In genomic region chr10:78143727-78144505, GRCm38 (mm10) we compare ENCODE assay signal across 11 mouse cellular contexts. TPM values are rescaled to one million over a fixed set of nuclear protein-coding genes. Genes with fewer than 3 reads are reported as not detected.
DNase-seq lines count a peak whose midpoint lies in the region; ATAC-seq and TF ChIP-seq lines count a peak whose summit lies in the region.
"Had no signal": no experiment of that assay in that cellular context is flagged by ENCODE, and none has a peak within 500 bp of the region (broad histone marks: within the 10 kb centered on the region; RNA-seq: fewer than 3 reads in every experiment).

No protein-coding gene starts in this region.

- TF ChIP-seq POLR2A in heart, adult 2 months (IDR thresholded peaks at IDR 0.05; ENCODE audit: insufficient read depth, low read depth, low read length): no peak

- intact Hi-C loops in heart, adult 2 months (cut with DNase I): no loop called here
- intact Hi-C loops in left cerebral cortex, postnatal 14 days (cut with DNase I): no loop called here
- intact Hi-C loops in left cerebral cortex, postnatal 10 days (cut with DNase I): no loop called here

- TF ChIP-seq CTCF in heart, adult 2 months (IDR thresholded peaks at IDR 0.05): no peak

- WGBS in heart, adult 2 months: 33% methylated on average over 8 of the region's 8 CpGs
- WGBS in heart, embryonic 10.5 days: 39% methylated on average over 8 of the region's 8 CpGs
- WGBS in midbrain, embryonic 11.5 days: 63% methylated on average over 8 of the region's 8 CpGs

- H3K9ac ChIP-seq in heart, adult 2 months (ENCODE audit: low read depth, low read length): no peak overlapping the region
- H3K9ac ChIP-seq in midbrain, embryonic 11.5 days (ENCODE audit: low read length): no peak overlapping the region

- ATAC-seq in megakaryocyte progenitor cell, adult 5-6 weeks (replicated peaks; ENCODE audit: poor library complexity): peak; percentile 18; the same call in 1 of the 2 replicates
- ATAC-seq in inflammation-experienced regulatory T-cells, adult 6 months: no peak
- ATAC-seq in midbrain, embryonic 11.5 days (ENCODE audit: low FRiP score): no peak

- H3K36me3 ChIP-seq in heart, adult 2 months (ENCODE audit: control insufficient read depth, insufficient read depth, low read length): no peaks in the 10 kb centered on the region
- no peaks in the 10 kb centered on the region for H3K36me3 ChIP-seq in heart, embryonic 10.5 days
- no peaks in the 10 kb centered on the region for H3K36me3 ChIP-seq in midbrain, embryonic 11.5 days (ENCODE audit: control insufficient read depth, insufficient read depth, low read length)
- H3K36me3 ChIP-seq: hindbrain, embryonic 10.5 days had no signal

- DNase-seq in heart, adult 2 months: no peak
- no peak for DNase-seq in heart, embryonic 10.5 days (ENCODE audit: low spot score)
- DNase-seq in left cerebral cortex, postnatal 14 days (ENCODE audit: low spot score in 2 of 2): peak; percentile 62 to 78
- DNase-seq in left cerebral cortex, postnatal 10 days (ENCODE audit: extremely low spot score in 1 of 2, low spot score in 2 of 2): no peak
- DNase-seq in midbrain, embryonic 11.5 days (ENCODE audit: low spot score, missing footprints): no peak
- DNase-seq: cerebellum, adult 11 months; thymus, postnatal 25 days had no signal

- no peaks in the 10 kb centered on the region for H3K9me3 ChIP-seq in heart, embryonic 10.5 days
- no peaks in the 10 kb centered on the region for H3K9me3 ChIP-seq in midbrain, embryonic 11.5 days (ENCODE audit: control insufficient read depth, low read length)
- H3K9me3 ChIP-seq: hindbrain, embryonic 10.5 days had no signal

- H3K79me2 ChIP-seq in heart, adult 2 months (replicated peaks; ENCODE audit: control insufficient read depth, insufficient read depth, low read length): no peaks in the 10 kb centered on the region

- H3K27me3 ChIP-seq in heart, adult 2 months (ENCODE audit: control insufficient read depth, insufficient read depth, low read length): no peaks in the 10 kb centered on the region
- no peaks in the 10 kb centered on the region for H3K27me3 ChIP-seq in heart, embryonic 10.5 days (ENCODE audit: insufficient read depth, poor library complexity, severe bottlenecking)
- no peaks in the 10 kb centered on the region for H3K27me3 ChIP-seq in midbrain, embryonic 11.5 days (ENCODE audit: control insufficient read depth, insufficient read depth, low read length)

- H3K4me2 ChIP-seq in midbrain, embryonic 11.5 days: no peak overlapping the region

- no peak overlapping the region for H3K4me3 ChIP-seq in heart, adult 2 months
- no peak overlapping the region for H3K4me3 ChIP-seq in heart, embryonic 10.5 days
- no peak overlapping the region for H3K4me3 ChIP-seq in brown adipose tissue, adult 24 weeks (ENCODE audit: insufficient read depth, low read depth, low read length)
- H3K4me3 ChIP-seq in midbrain, embryonic 11.5 days (ENCODE audit: low read depth, low read length): no peak overlapping the region
- H3K4me3 ChIP-seq: hindbrain, embryonic 10.5 days had no signal

- peak overlapping the region; percentile 31; the same call in 1 of the 2 replicates for H3K27ac ChIP-seq in heart, adult 2 months
- no peak overlapping the region for H3K27ac ChIP-seq in heart, embryonic 10.5 days
- H3K27ac ChIP-seq in brown adipose tissue, adult 24 weeks (replicated peaks; ENCODE audit: low read depth, low read length): peak overlapping the region; percentile 52; the same call in 1 of the 2 replicates
- no peak overlapping the region for H3K27ac ChIP-seq in midbrain, embryonic 11.5 days (ENCODE audit: low read depth, low read length)
- H3K27ac ChIP-seq: hindbrain, embryonic 10.5 days had no signal

- peaks cover 14% of the 10 kb centered on the region for H3K4me1 ChIP-seq in heart, adult 2 months (ENCODE audit: control insufficient read depth, insufficient read depth, low read length)
- H3K4me1 ChIP-seq in heart, embryonic 10.5 days: peaks cover 7% of the 10 kb centered on the region; the same call in 1 of the 2 replicates
- peaks cover 19% of the 10 kb centered on the region for H3K4me1 ChIP-seq in brown adipose tissue, adult 24 weeks (ENCODE audit: control insufficient read depth, insufficient read depth, insufficient read length, low read length)
- H3K4me1 ChIP-seq in midbrain, embryonic 11.5 days (ENCODE audit: control insufficient read depth, insufficient read depth, low read length): no peaks in the 10 kb centered on the region

- no peak for TF ChIP-seq EP300 in heart, adult 2 months (IDR thresholded peaks at IDR 0.05; ENCODE audit: insufficient read depth, low read depth, low read length)

RNA-seq across cellular contexts. Expression of gene D10Jhu81e, which starts 25.7 kb away (rescaled TPM):
- 100 to 1,000 TPM; 552 to 639 TPM for total RNA-seq in heart, adult 2 months (2021)
- polyA plus RNA-seq in heart, adult 2 months (2012; rRNA removed): 393 and 410 TPM in 2 replicates
- 32.8 and 34.9 TPM in 2 replicates for polyA plus RNA-seq in heart, embryonic 10.5 days (2016; fragmentation: Nextera tagmentation; extraction: Ambion mirVana)
- 100 to 1,000 TPM; 109 to 115 TPM for total RNA-seq in left cerebral cortex, postnatal 14 days (2021)
- 10 to 100 TPM; 85.0 to 93.0 TPM for total RNA-seq in left cerebral cortex, postnatal 10 days (2021)
- polyA plus RNA-seq in brown adipose tissue, adult 24 weeks (2012; ENCODE audit: insufficient read depth, insufficient read length, missing spikeins): 403 and 476 TPM in 2 replicates
- 40.7 and 44.1 TPM in 2 replicates for total RNA-seq in megakaryocyte progenitor cell, adult 5-6 weeks (2015)
- 90.6 and 90.9 TPM in 2 replicates for total RNA-seq in megakaryocyte progenitor cell, adult 5-6 weeks (2017)
- polyA plus RNA-seq in inflammation-experienced regulatory T-cells, adult 6 months (2017; shearing (Covaris generic)): 10 to 100 TPM in 2 of 3 experiments, 1 to 10 TPM in 1; 7.9 to 44.8 (median 39.6) TPM
- polyA plus RNA-seq in midbrain, embryonic 11.5 days (2014; fragmentation: Nextera tagmentation; extraction: Ambion mirVana): 18.4 and 20.9 TPM in 2 replicates

RNA-seq across cellular contexts. Expression of gene Pwp2, which starts 41.0 kb away (rescaled TPM):
- 10 to 100 TPM; 10.0 to 10.8 TPM for total RNA-seq in heart, adult 2 months (2021)
- 7.8 and 10.5 TPM in 2 replicates for polyA plus RNA-seq in heart, adult 2 months (2012; rRNA removed)
- polyA plus RNA-seq in heart, embryonic 10.5 days (2016; fragmentation: Nextera tagmentation; extraction: Ambion mirVana): 18.0 and 23.1 TPM in 2 replicates
- 10 to 100 TPM; 16.4 to 17.3 TPM for total RNA-seq in left cerebral cortex, postnatal 14 days (2021)
- total RNA-seq in left cerebral cortex, postnatal 10 days (2021): 10 to 100 TPM; 18.5 to 18.7 TPM
- polyA plus RNA-seq in brown adipose tissue, adult 24 weeks (2012; ENCODE audit: insufficient read depth, insufficient read length, missing spikeins): 3.3 and 4.3 TPM in 2 replicates
- total RNA-seq in megakaryocyte progenitor cell, adult 5-6 weeks (2015): 5.6 and 7.2 TPM in 2 replicates
- total RNA-seq in megakaryocyte progenitor cell, adult 5-6 weeks (2017): 18.6 and 27.5 TPM in 2 replicates
- 10 to 100 TPM in 2 of 3 experiments, 1 to 10 TPM in 1; 7.9 to 13.5 (median 11.9) TPM for polyA plus RNA-seq in inflammation-experienced regulatory T-cells, adult 6 months (2017; shearing (Covaris generic))
- polyA plus RNA-seq in midbrain, embryonic 11.5 days (2014; fragmentation: Nextera tagmentation; extraction: Ambion mirVana): 17.2 and 19.0 TPM in 2 replicates

Comparison
In these comparisons a context has a peak if more than half of its experiments do, and no peak if none do; other contexts are left out.
1. DNase-seq: peak in left cerebral cortex, postnatal 14 days (2 of 2); none in heart, adult 2 months (0 of 2), heart, embryonic 10.5 days (single experiment), left cerebral cortex, postnatal 10 days (0 of 2) and midbrain, embryonic 11.5 days (single experiment).
2. H3K27ac ChIP-seq: peak in heart, adult 2 months (single experiment) and brown adipose tissue, adult 24 weeks (single experiment); none in heart, embryonic 10.5 days (single experiment) and midbrain, embryonic 11.5 days (single experiment).